In the genomic region with DNA sequence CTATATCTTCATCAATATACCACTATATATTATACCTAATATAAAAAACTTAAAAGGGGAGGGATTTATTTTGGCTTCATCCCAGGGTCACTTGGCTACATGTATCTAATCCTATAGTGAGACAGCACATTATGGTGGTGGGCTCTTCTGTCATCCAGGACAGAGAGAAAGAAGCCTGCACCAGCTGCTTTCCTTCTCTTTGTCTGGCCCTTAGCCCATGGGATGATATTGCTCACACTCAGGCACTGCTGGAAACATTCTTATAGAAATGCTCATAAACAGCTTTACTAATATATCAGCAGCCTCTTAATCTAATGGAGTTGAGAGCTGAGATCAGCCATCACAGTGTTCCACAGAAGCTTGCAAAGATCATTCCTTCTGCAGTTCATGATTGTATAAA, we compare ENCODE assay signal across 35 mouse cellular contexts.
"Had no signal": no experiment of that assay in that cellular context is flagged by ENCODE, and none has a peak within 500 bp of the region (broad histone marks: within the 10 kb centered on the region; RNA-seq: fewer than 3 reads in every experiment).

No protein-coding gene starts in this region.

- H3K4me3 ChIP-seq: heart, adult 2 months; heart, embryonic 10.5 days; heart, embryonic 12.5 days; heart, embryonic 13.5 days; heart, embryonic 15.5 days; hindbrain, embryonic 10.5 days; hindbrain, embryonic 12.5 days; hindbrain, embryonic 13.5 days; hindbrain, embryonic 15.5 days; intestine, embryonic 15.5 days; kidney, embryonic 15.5 days; layer of hippocampus, adult 2 months had no signal

- H3K9ac ChIP-seq: heart, embryonic 12.5 days; heart, embryonic 13.5 days; heart, embryonic 15.5 days; hindbrain, embryonic 12.5 days; hindbrain, embryonic 13.5 days; hindbrain, embryonic 14.5 days; hindbrain, embryonic 15.5 days; intestine, embryonic 15.5 days; kidney, embryonic 15.5 days had no signal

- ATAC-seq: hindbrain, embryonic 16.5 days; hindbrain, postnatal 0 days; inflammation-experienced regulatory T-cells, adult 6 months; intestine, embryonic 15.5 days; intestine, embryonic 16.5 days; intestine, postnatal 0 days had no signal

- H3K27me3 ChIP-seq: heart, embryonic 12.5 days; heart, embryonic 13.5 days; heart, embryonic 15.5 days; hindbrain, embryonic 12.5 days; hindbrain, embryonic 13.5 days; hindbrain, embryonic 15.5 days; intestine, embryonic 15.5 days; kidney, embryonic 15.5 days had no signal

- H3K27ac ChIP-seq: heart, adult 2 months; heart, embryonic 10.5 days; heart, embryonic 13.5 days; heart, embryonic 15.5 days; hindbrain, embryonic 10.5 days; hindbrain, embryonic 12.5 days; hindbrain, embryonic 13.5 days; hindbrain, embryonic 14.5 days; hindbrain, embryonic 15.5 days; hindbrain, postnatal 0 days; intestine, embryonic 15.5 days; kidney, embryonic 15.5 days; kidney, postnatal 0 days; layer of hippocampus, adult 2 months had no signal

- H3K36me3 ChIP-seq: heart, embryonic 10.5 days; heart, embryonic 12.5 days; heart, embryonic 13.5 days; heart, embryonic 15.5 days; hindbrain, embryonic 10.5 days; hindbrain, embryonic 12.5 days; hindbrain, embryonic 13.5 days; hindbrain, embryonic 15.5 days; intestine, embryonic 15.5 days; kidney, embryonic 15.5 days had no signal

- H3K4me2 ChIP-seq: heart, embryonic 11.5 days; heart, embryonic 12.5 days; heart, embryonic 13.5 days; heart, embryonic 15.5 days; hindbrain, embryonic 12.5 days; hindbrain, embryonic 13.5 days; hindbrain, embryonic 14.5 days; hindbrain, embryonic 15.5 days; intestine, embryonic 15.5 days; kidney, embryonic 15.5 days had no signal

- H3K4me1 ChIP-seq: heart, embryonic 10.5 days; heart, embryonic 12.5 days; heart, embryonic 13.5 days; heart, embryonic 15.5 days; hindbrain, embryonic 10.5 days; hindbrain, embryonic 12.5 days; hindbrain, embryonic 13.5 days; hindbrain, embryonic 15.5 days; intestine, embryonic 15.5 days; kidney, embryonic 15.5 days had no signal

- DNase-seq: heart, adult 2 months; heart, postnatal 10 days; heart, postnatal 14 days; heart, postnatal 36 days; heart, postnatal 4 days; kidney, adult 11 months; kidney, adult 18-20 months; kidney, adult 2 months; kidney, adult 8-10 months; kidney, adult 9 months; kidney, postnatal 10 days; kidney, postnatal 14 days; kidney, postnatal 25 days; kidney, postnatal 36 days; kidney, postnatal 4 days; layer of hippocampus, adult 9-11 months had no signal

- H3K9me3 ChIP-seq: heart, embryonic 10.5 days; heart, embryonic 12.5 days; heart, embryonic 13.5 days; heart, embryonic 15.5 days; hindbrain, embryonic 10.5 days; hindbrain, embryonic 12.5 days; hindbrain, embryonic 13.5 days; hindbrain, embryonic 15.5 days; intestine, embryonic 15.5 days; kidney, embryonic 15.5 days had no signal
